Mouse (Mus musculus): ENCODE measurements around the gene Grin3a. TPM values are rescaled to one million over a fixed set of nuclear protein-coding genes. Genes with fewer than 3 reads are reported as not detected.
A peak's percentile ranks its signal among the peaks of the same experiment; 100 is the strongest.

Grin3a gene
- polyA plus RNA-seq, 1 experiment from 2014 or later = 2.1 TPM

DNA sequence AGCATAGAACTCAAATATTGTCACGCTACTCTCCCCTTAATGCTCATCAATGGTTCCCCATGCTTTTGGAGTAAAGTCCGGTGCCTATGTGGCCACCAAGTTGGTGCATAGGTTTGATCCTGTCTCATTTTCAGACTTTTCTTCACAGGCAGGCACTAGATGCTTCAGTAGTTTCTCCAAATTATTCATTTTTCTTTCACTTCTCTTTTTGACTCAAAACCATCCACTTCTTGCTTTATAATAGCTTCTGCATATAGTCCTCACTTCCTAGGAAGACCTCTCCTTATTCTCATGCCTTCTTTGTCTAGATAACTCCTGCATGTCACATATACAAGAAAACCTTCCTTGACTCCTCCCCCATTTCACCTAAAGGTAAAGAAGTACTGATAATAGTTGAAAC lies 121.6 kb downstream of the Grin3a start:
- 95% methylated on average over 2 of the region's 2 CpGs for WGBS
- Histone ChIP-seq H3K9me3 (ENCODE audit: control insufficient read depth, low read depth, low read length) (no peaks in the 10 kb centered on the region), H3K36me3 (ENCODE audit: control insufficient read depth, insufficient read depth, low read length) (no peaks in the 10 kb centered on the region), H3K27me3 (ENCODE audit: control insufficient read depth, insufficient read depth, low read length) (no peaks in the 10 kb centered on the region), H3K27ac (ENCODE audit: low read length) (no peak overlapping the region), H3K4me2 (replicated peaks; ENCODE audit: low read depth, low read length) (no peak overlapping the region), H3K4me3 (ENCODE audit: low read depth, low read length) (no peak overlapping the region), H3K9ac (replicated peaks; ENCODE audit: low read depth, low read length) (no peak overlapping the region), H3K4me1 (ENCODE audit: control insufficient read depth, insufficient read depth, low read length) (no peaks in the 10 kb centered on the region)
- no peak for ATAC-seq (ENCODE audit: insufficient number of reproducible peaks, insufficient read depth, low FRiP score, low read depth)

DNA sequence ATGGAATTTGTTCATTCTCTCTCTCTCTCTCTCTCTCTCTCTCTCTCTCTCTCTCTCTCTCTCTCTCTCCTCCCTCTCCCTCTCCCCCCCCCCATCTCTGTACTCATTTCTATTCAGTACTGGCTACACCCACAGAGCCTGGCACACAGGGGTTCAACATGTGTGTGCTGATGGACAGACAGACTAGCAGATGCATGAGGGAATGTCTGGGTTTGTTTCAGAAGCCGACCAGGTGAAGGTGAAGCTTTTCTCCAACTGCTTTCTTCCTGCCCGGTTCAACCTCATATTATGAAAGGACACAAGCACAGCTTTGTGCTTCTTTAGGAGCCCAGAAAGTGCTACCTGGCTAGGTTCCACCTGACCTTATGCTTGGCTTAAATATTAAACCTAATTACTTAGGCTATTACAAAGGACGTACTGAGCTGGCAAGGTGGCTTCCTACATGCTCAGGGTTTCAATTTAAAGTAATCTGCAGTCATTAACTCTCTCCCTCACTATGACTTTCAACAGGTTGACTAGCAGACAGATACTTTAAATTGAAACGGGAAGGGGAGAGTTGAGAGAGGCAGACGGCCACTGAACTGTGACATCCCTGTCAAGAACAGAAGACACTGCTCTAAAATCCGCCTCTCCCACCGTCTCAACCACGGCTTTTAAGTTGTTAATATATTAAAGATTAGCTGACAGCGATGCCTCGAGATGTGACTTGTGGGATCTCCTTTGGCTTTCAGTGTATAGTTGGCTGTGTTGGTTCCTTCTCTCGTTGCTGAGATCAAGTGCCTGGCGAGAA lies 153.9 kb downstream of the Grin3a start:
- Histone ChIP-seq H3K4me2 (replicated peaks; ENCODE audit: low read depth, low read length) (no peak overlapping the region), H3K27ac (ENCODE audit: low read length) (no peak overlapping the region), H3K36me3 (ENCODE audit: control insufficient read depth, insufficient read depth, low read length) (no peaks in the 10 kb centered on the region), H3K4me3 (ENCODE audit: low read depth, low read length) (no peak overlapping the region), H3K9me3 (ENCODE audit: control insufficient read depth, low read depth, low read length) (no peaks in the 10 kb centered on the region), H3K4me1 (ENCODE audit: control insufficient read depth, insufficient read depth, low read length) (no peaks in the 10 kb centered on the region), H3K27me3 (ENCODE audit: control insufficient read depth, insufficient read depth, low read length) (no peaks in the 10 kb centered on the region), H3K9ac (replicated peaks; ENCODE audit: low read depth, low read length) (no peak overlapping the region)
- no peak; the same call in 1 of the 2 replicates for ATAC-seq (ENCODE audit: insufficient number of reproducible peaks, insufficient read depth, low FRiP score, low read depth)
- WGBS = 55% methylated on average over 12 of the region's 12 CpGs

DNA sequence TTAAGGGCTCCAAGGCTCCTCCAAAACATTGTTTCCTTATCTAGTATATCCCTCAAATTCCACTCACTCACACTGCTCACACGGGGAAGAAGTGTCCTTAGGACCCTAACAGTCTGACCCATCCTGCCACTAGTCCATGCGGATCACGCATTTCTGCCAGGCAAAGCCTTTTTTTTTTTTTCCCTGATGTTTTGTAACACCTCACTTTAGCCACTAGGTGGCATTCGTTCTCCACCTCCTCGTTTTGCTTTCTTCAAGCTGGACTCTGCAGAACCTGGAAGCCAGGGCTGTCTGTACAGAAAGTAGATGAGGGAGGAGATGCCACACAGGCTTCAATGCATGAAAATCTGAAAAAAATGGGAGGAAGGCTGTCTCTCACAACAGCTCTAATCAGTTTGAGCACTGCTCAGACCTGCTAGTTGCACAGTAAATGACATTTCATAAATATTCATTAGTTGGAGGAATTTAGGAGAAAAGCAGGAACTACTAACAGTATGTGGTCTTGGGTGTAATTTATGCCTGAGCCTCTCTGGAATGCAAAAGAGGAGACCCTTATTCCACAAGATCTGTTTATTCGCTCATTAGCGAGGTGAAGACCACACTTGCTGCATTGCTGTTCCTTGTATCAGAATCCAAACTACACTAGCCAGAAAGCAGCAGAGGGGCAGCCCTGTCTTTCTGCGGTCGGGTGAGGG lies 156.8 kb downstream of the Grin3a start:
- no peak overlapping the region for H3K4me2 ChIP-seq (replicated peaks; ENCODE audit: low read depth, low read length)
- peak; percentile 65; the same call in 1 of the 2 replicates for ATAC-seq (ENCODE audit: insufficient number of reproducible peaks, insufficient read depth, low FRiP score, low read depth)
- no peaks in the 10 kb centered on the region for H3K9me3 ChIP-seq (ENCODE audit: control insufficient read depth, low read depth, low read length)
- 24% methylated on average over 9 of the region's 9 CpGs for WGBS
- no peaks in the 10 kb centered on the region for H3K4me1 ChIP-seq (ENCODE audit: control insufficient read depth, insufficient read depth, low read length)
- H3K27me3 ChIP-seq (ENCODE audit: control insufficient read depth, insufficient read depth, low read length) = no peaks in the 10 kb centered on the region
- no peak overlapping the region for H3K27ac ChIP-seq (ENCODE audit: low read length)
- H3K9ac ChIP-seq (replicated peaks; ENCODE audit: low read depth, low read length) = no peak overlapping the region
- H3K36me3 ChIP-seq (ENCODE audit: control insufficient read depth, insufficient read depth, low read length) = no peaks in the 10 kb centered on the region
- no peak overlapping the region for H3K4me3 ChIP-seq (ENCODE audit: low read depth, low read length)

DNA sequence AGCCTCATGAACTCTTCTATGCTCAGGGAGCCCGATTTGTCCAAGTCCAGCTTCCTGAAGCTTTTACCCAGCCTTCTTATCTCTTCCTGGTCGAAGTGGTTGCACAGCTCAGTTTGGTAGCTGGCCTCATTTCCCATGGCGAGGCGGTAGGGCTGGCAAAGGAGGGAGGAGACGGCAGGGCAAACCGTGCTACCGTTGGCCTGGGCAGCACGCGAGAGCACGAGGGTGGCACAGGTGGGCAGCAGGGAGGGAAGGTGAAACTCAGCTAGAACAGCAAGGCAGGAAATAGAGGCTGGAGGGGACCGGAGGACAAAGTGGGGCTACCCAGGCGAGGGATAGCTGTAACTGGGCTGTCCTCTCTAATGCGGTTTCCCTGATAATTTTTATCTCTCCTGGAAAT lies 163.7 kb downstream of the Grin3a start, which contains the start of gene Ppp3r2:
Gene Ppp3r2, minus strand, starts transcription at position 213 of the 400 bp plus-strand sequence.
- Histone ChIP-seq H3K36me3 (ENCODE audit: control insufficient read depth, insufficient read depth, low read length) (no peaks in the 10 kb centered on the region), H3K27ac (ENCODE audit: low read length) (no peak within 1 kb of the TSS), H3K9ac (replicated peaks; ENCODE audit: low read depth, low read length) (no peak within 1 kb of the TSS), H3K4me2 (replicated peaks; ENCODE audit: low read depth, low read length) (no peak within 1 kb of the TSS), H3K9me3 (ENCODE audit: control insufficient read depth, low read depth, low read length) (no peaks in the 10 kb centered on the region), H3K27me3 (ENCODE audit: control insufficient read depth, insufficient read depth, low read length) (no peaks in the 10 kb centered on the region), H3K4me3 (ENCODE audit: low read depth, low read length) (no peak within 1 kb of the TSS), H3K4me1 (ENCODE audit: control insufficient read depth, insufficient read depth, low read length) (no peaks in the 10 kb centered on the region)
- WGBS = 86% methylated on average over 13 of the region's 13 CpGs
- no peak for ATAC-seq (ENCODE audit: insufficient number of reproducible peaks, insufficient read depth, low FRiP score, low read depth)

DNA sequence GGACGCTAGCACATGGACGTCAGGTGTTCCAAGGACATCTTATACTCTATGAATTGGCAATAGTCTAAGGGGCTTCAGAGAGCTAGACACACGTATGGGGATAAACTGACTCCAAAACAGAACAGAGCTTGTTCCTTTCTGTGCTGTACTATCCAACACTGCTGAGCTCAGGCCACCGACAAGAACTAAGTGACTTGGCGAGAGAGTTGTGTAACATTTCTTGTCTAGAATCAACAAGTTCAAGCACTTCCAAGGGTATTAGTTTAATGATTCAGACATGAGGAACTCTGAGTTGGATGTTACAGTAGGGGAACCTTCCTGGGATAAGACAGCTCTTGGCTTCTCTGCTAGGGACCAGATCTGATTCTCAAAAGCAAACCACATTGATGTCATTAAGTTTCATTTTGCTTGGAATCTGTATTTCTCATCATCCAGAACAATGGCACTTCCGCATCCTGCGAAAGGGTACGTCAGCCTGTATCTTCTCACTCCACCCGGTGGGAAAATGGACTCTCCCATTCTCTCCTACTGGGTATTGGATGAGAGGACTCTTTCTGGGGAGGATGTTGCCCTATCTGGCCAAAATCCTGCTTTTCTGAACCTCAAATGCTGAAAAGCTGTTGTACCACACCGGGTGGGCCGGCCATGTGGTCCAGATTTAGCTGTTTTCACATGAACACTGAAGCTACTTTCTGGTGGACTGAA lies 165.2 kb downstream of the Grin3a start:
- ATAC-seq (ENCODE audit: insufficient number of reproducible peaks, insufficient read depth, low FRiP score, low read depth) = no peak
- 89% methylated on average over 11 of the region's 11 CpGs for WGBS
- Histone ChIP-seq H3K4me2 (replicated peaks; ENCODE audit: low read depth, low read length) (no peak overlapping the region), H3K4me3 (ENCODE audit: low read depth, low read length) (no peak overlapping the region), H3K9me3 (ENCODE audit: control insufficient read depth, low read depth, low read length) (no peaks in the 10 kb centered on the region), H3K27ac (ENCODE audit: low read length) (no peak overlapping the region), H3K27me3 (ENCODE audit: control insufficient read depth, insufficient read depth, low read length) (no peaks in the 10 kb centered on the region), H3K4me1 (ENCODE audit: control insufficient read depth, insufficient read depth, low read length) (no peaks in the 10 kb centered on the region), H3K9ac (replicated peaks; ENCODE audit: low read depth, low read length) (no peak overlapping the region), H3K36me3 (ENCODE audit: control insufficient read depth, insufficient read depth, low read length) (no peaks in the 10 kb centered on the region)

DNA sequence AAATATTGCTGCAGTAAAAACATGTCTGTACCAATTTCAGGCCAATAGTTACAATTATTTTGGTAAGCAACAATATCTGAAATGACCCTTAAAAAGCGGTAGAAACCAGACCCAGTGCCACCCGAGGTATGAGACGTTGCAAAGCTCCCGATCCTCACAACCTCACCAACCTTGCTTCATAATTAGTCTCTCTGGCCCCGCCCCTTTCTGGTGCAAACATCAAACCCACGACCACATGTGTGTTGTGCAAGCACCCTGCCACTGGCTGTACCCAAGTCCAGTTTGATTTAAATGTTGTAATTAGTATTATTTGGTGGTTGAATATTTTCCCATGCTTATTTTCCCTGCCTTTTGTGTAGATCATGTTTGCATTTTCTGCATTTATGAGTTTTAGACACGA lies 168.8 kb downstream of the Grin3a start:
- ATAC-seq (ENCODE audit: insufficient number of reproducible peaks, insufficient read depth, low FRiP score, low read depth) = no peak
- Histone ChIP-seq H3K9me3 (ENCODE audit: control insufficient read depth, low read depth, low read length) (no peaks in the 10 kb centered on the region), H3K4me2 (replicated peaks; ENCODE audit: low read depth, low read length) (no peak overlapping the region), H3K4me3 (ENCODE audit: low read depth, low read length) (no peak overlapping the region), H3K27me3 (ENCODE audit: control insufficient read depth, insufficient read depth, low read length) (no peaks in the 10 kb centered on the region), H3K27ac (ENCODE audit: low read length) (no peak overlapping the region), H3K4me1 (ENCODE audit: control insufficient read depth, insufficient read depth, low read length) (no peaks in the 10 kb centered on the region), H3K9ac (replicated peaks; ENCODE audit: low read depth, low read length) (no peak overlapping the region), H3K36me3 (ENCODE audit: control insufficient read depth, insufficient read depth, low read length) (no peaks in the 10 kb centered on the region)
- WGBS = 76% methylated on average over 7 of the region's 7 CpGs

DNA sequence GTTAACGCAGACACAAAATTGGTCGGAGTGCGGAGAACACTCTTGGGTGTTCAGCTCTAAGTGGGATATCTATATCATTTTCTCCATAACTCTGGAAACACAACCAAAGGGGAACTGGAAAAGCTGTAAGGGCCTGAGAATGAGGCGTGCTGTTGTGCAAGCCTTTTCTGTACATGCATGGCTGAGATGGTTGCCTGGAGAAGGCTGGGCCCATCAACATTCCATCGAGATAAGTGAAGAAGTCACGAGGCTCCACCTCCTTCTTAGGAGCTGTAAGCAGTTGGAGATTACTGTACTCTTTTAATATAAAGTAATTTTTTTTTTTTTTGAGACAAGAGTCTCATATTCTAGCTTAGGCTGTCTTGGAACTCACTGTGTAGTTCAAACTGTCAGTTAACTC lies 169.5 kb downstream of the Grin3a start:
- no peaks in the 10 kb centered on the region for H3K36me3 ChIP-seq (ENCODE audit: control insufficient read depth, insufficient read depth, low read length)
- no peak overlapping the region for H3K4me3 ChIP-seq (ENCODE audit: low read depth, low read length)
- H3K9ac ChIP-seq (replicated peaks; ENCODE audit: low read depth, low read length) = no peak overlapping the region
- no peak for ATAC-seq (ENCODE audit: insufficient number of reproducible peaks, insufficient read depth, low FRiP score, low read depth)
- H3K9me3 ChIP-seq (ENCODE audit: control insufficient read depth, low read depth, low read length) = no peaks in the 10 kb centered on the region
- no peaks in the 10 kb centered on the region for H3K4me1 ChIP-seq (ENCODE audit: control insufficient read depth, insufficient read depth, low read length)
- no peaks in the 10 kb centered on the region for H3K27me3 ChIP-seq (ENCODE audit: control insufficient read depth, insufficient read depth, low read length)
- no peak overlapping the region for H3K27ac ChIP-seq (ENCODE audit: low read length)
- H3K4me2 ChIP-seq (replicated peaks; ENCODE audit: low read depth, low read length) = no peak overlapping the region
- 81% methylated on average over 6 of the region's 6 CpGs for WGBS

DNA sequence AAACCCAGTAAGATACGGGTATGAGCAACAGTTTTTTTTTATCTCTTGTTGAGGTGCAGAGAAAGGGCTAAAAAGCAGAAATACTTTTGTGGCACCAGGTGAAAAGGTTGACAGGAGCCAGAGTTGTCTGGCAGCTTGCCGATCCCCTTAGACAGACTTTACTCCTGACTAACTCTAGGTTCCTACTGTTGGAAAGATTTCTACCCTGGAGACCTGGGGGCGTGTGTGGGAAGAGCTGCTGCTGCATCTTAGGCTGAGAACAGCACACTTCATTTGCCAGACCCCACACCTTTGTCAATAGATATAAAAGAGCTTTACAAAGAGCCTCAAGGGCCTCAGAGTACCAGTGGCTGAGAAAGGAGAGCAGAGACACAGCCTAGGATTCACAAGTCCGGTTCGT lies 180.7 kb downstream of the Grin3a start:
- 87% methylated on average over 5 of the region's 5 CpGs for WGBS
- Histone ChIP-seq H3K27me3 (ENCODE audit: control insufficient read depth, insufficient read depth, low read length) (no peaks in the 10 kb centered on the region), H3K9ac (replicated peaks; ENCODE audit: low read depth, low read length) (no peak overlapping the region), H3K36me3 (ENCODE audit: control insufficient read depth, insufficient read depth, low read length) (peaks cover 9% of the 10 kb centered on the region), H3K4me1 (ENCODE audit: control insufficient read depth, insufficient read depth, low read length) (no peaks in the 10 kb centered on the region), H3K27ac (ENCODE audit: low read length) (no peak overlapping the region), H3K9me3 (ENCODE audit: control insufficient read depth, low read depth, low read length) (no peaks in the 10 kb centered on the region), H3K4me2 (replicated peaks; ENCODE audit: low read depth, low read length) (no peak overlapping the region), H3K4me3 (ENCODE audit: low read depth, low read length) (no peak overlapping the region)
- ATAC-seq (ENCODE audit: insufficient number of reproducible peaks, insufficient read depth, low FRiP score, low read depth) = no peak

Data from stomach, embryonic 14.5 days (tissue).